Mouse (Mus musculus) layer of hippocampus, adult 9-10 months (tissue): Measurements from ENCODE around the gene Mapk7.

Experiments
- DNase-seq: peaks from one replicate; pipeline ENCODE4 v3.0.0; 2022; ENCODE audit warnings: low spot score

The Mapk7 gene

GRCm38 (mm10) chr11:61464071-61464470 is 30.1 kb downstream of the Mapk7 start:
- no peak for DNase-seq

- DNase-seq, result no peak
Observed at GRCm38 (mm10) chr11:61449499-61450292, 44.5 kb downstream of the Mapk7 start.

- DNase-seq, result no peak
Observed at GRCm38 (mm10) chr11:61448599-61449225, 45.5 kb downstream of the Mapk7 start.

GRCm38 (mm10) chr11:61448041-61448440 is 46.2 kb downstream of the Mapk7 start:
- no peak for DNase-seq

- no peak for DNase-seq
Observed at GRCm38 (mm10) chr11:61447296-61447695, 46.9 kb downstream of the Mapk7 start.

- no peak for DNase-seq
Observed at GRCm38 (mm10) chr11:61443807-61444206, 50.4 kb downstream of the Mapk7 start.

- DNase-seq, result no peak
Observed at GRCm38 (mm10) chr11:61441670-61442069, 52.5 kb downstream of the Mapk7 start.

- no peak for DNase-seq
Observed at GRCm38 (mm10) chr11:61440416-61440815, 53.8 kb downstream of the Mapk7 start.

GRCm38 (mm10) chr11:61439170-61439569 is 55.0 kb downstream of the Mapk7 start:
- DNase-seq, result no peak
